Mouse (Mus musculus) embryonic fibroblast, embryonic 13.5 days (primary cell): ENCODE measurements around the gene Prdx2. TPM values are rescaled to one million over a fixed set of nuclear protein-coding genes. Genes with fewer than 3 reads are reported as not detected.

Source experiments
- H3K27ac ChIP-seq: 2 replicates; pipeline ENCODE4 v1.5.1; 2012; ENCODE audit warnings: low read length, control low read depth, inconsistent platforms; ENCODE audit not compliant: insufficient read depth
- H3K4me1 ChIP-seq: 2 replicates; pipeline ENCODE4 v1.6.1; 2011; ENCODE audit warnings: low read length; ENCODE audit not compliant: control insufficient read depth, insufficient read depth
- H3K4me3 ChIP-seq: 2 replicates; pipeline ENCODE4 v1.5.1; 2011; ENCODE audit warnings: mild to moderate bottlenecking, control low read depth, low read length; ENCODE audit not compliant: insufficient read depth
- CTCF ChIP-seq: IDR thresholded peaks from 2 replicates; pipeline ENCODE4 v1.5.1; 2011; ENCODE audit warnings: mild to moderate bottlenecking, control low read depth, low read length, moderate library complexity, borderline replicate concordance; ENCODE audit not compliant: insufficient read depth
- POLR2A ChIP-seq: IDR thresholded peaks from 2 replicates; pipeline ENCODE4 v1.6.1; 2011; ENCODE audit warnings: low read depth, mild to moderate bottlenecking, control low read depth, low read length, moderate library complexity
- polyA plus RNA-seq: library from polyadenylated mRNA; stranded (reverse); fragments of >200 nt; gene quantifications from 2 replicates; pipeline ENCODE4 v1.2.4, GENCODE M21; 2011; ENCODE audit warnings: low read depth; ENCODE audit not compliant: missing spikeins, insufficient read length

Gene Prdx2
- polyA plus RNA-seq, 1 experiment = 244 TPM

DNA sequence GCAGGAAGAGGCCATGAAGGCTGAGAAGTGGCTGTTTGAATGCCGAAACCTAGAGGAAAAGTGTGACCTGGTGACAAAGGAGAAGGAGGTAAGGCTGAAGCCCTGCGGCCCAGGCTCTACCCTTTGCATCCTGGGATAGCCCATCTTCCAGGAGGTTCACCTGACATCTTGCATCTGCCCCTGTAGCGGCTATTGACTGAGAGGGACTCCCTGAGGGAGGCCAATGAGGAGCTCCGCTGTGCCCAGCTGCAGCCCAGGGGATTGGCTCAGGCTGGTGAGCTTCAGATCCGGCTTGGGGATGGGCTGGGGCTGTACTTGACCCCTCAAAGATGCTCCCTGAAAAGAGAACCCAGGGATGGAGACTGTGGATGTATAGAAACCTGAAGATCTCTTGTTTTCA is 27.6 kb downstream of the Prdx2 start:
- Histone ChIP-seq H3K4me1 (no peaks in the 10 kb centered on the region), H3K27ac (no peak overlapping the region), H3K4me3 (no peak overlapping the region)
- TF ChIP-seq CTCF (no peak), POLR2A (no peak)

GRCm38 (mm10) chr8:84997649-84998295 is 28.4 kb downstream of the Prdx2 start:
- Histone ChIP-seq H3K4me3 (no peak overlapping the region), H3K27ac (no peak overlapping the region), H3K4me1 (no peaks in the 10 kb centered on the region)
- peak; percentile 99 for TF ChIP-seq CTCF
- TF ChIP-seq POLR2A = no peak

- no peak for TF ChIP-seq POLR2A
- no peak for TF ChIP-seq CTCF
- no peak overlapping the region for H3K4me3 ChIP-seq
- H3K27ac ChIP-seq = no peak overlapping the region
- H3K4me1 ChIP-seq = no peaks in the 10 kb centered on the region
These were observed 38.3 kb downstream of the Prdx2 start for GRCm38 (mm10) chr8:85007686-85008085.

- no peak overlapping the region for H3K27ac ChIP-seq
- H3K4me1 ChIP-seq = no peaks in the 10 kb centered on the region
- H3K4me3 ChIP-seq = no peak overlapping the region
- no peak for TF ChIP-seq POLR2A
- no peak for TF ChIP-seq CTCF
These were observed 41.9 kb downstream of the Prdx2 start for GRCm38 (mm10) chr8:85011242-85011641.

DNA sequence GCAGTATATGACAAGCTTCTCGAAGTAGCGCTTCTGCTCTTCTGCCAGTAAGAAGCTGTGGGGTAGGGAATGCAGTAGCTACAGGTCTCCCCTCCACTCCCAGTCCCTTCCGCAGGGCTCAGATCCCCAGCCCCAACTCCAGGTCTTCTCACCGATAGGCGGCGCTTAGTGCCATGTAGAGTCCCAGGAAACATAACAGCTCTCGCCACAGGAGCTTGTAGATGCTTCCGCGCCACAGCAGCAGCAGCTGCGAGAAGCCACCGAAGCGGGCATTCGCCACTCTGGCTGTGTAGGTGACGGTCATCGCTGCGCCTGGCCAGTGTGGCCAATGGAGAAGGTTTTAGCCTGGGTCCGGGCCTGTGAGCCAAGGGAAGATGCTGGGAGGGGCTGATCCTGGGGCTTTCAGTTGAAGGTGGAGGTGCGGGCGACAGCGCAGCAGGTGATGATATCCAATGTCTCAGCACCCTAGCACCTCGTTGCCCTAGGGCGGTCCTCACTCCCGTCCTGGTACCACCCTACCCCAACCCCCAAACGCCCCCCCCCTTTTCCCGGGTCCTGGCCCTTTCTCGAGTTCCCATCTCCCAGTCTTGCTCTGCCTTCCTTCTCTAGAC is 43.9 kb downstream of the Prdx2 start:
- H3K4me1 ChIP-seq = no peaks in the 10 kb centered on the region
- no peak overlapping the region for H3K27ac ChIP-seq
- no peak overlapping the region for H3K4me3 ChIP-seq
- TF ChIP-seq POLR2A = no peak
- TF ChIP-seq CTCF = peak; percentile 29; the same call in 1 of the 2 replicates

DNA sequence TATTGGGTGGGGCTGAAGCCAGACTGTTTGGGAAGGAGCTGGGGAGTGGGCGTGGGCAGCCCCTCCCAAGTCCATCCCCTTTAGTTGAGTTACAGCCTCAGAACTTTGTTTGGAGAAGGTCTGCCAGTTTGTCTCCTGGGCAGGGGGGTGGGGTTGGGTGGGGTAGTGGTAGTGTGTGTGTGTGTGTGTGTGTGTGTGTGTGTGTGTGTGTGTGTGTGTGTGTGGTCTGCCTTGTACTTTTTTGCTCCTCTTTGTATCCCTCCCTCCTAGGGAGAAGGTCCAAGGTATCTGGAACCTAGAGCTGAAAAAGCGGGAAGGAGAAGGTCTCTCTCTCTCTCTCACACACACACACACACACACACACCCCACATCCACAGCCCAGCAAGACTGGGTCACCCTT is 45.0 kb downstream of the Prdx2 start, which contains the start of gene Best2:
Gene Best2 (minus strand): TSS at position 101 of the 400 bp plus-strand sequence.
- Histone ChIP-seq H3K27ac (no peak within 1 kb of the TSS), H3K4me3 (no peak within 1 kb of the TSS), H3K4me1 (no peaks in the 10 kb centered on the region)
- no peak for TF ChIP-seq POLR2A
- no peak for TF ChIP-seq CTCF

GRCm38 (mm10) chr8:85016724-85017123 is 47.3 kb downstream of the Prdx2 start:
- Histone ChIP-seq H3K4me1 (no peaks in the 10 kb centered on the region), H3K4me3 (no peak overlapping the region), H3K27ac (no peak overlapping the region)
- no peak for TF ChIP-seq CTCF
- no peak for TF ChIP-seq POLR2A

GRCm38 (mm10) chr8:85017209-85017608 is 47.8 kb downstream of the Prdx2 start:
- no peak overlapping the region for H3K4me3 ChIP-seq
- TF ChIP-seq POLR2A = no peak
- no peak for TF ChIP-seq CTCF

DNA sequence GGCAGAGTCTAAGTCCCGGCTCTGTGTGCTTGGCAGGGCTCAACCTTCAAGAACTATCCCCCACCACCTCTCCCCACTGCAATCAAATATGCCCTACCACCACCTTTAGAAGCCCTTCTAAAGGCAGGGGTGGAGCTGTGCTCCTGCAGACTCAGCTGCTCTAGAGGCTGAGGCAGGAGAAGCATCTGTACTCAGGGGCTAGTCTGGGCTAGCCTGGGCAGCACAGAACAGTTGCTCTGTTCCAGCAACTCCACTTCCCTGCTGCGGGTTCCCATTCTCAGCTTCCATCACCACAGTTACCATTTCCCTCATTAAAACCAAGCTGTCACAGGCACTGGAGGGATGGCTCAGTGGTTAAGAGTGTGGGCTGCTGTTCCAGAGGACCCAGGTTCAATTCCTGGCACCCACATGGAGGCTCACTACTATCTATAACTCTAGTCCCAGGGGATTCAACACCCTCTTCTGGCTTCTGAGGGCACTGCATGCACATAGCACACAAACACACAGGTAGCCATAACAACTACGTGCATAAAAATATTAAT is 52.2 kb downstream of the Prdx2 start:
- TF ChIP-seq POLR2A (no peak), CTCF (no peak)

More at GRCm38 (mm10) chr8:85017209-85017608, 47.8 kb downstream of the Prdx2 start:
- no peaks in the 10 kb centered on the region for H3K4me1 ChIP-seq
- no peak overlapping the region for H3K27ac ChIP-seq

DNA sequence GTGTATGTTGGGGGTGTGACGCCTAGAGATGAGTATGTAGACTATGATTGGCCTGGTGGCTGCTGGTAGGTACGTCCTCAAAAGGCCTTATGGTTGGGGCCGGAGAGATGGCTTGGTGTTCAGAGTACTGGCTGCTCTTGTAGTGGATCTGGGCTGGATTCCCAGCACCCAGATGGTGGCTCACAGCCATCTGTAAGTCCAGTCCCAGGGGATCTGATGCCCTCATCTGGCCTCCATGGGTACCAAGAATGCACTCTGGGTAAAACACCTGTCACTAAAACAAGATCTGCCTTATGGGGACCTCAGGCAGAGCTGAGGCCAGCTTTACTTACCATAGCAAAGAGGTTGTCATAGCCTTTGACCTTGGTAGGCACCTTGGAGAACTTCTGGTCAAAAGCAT is 54.5 kb downstream of the Prdx2 start:
- TF ChIP-seq CTCF (no peak), POLR2A (no peak)
- Histone ChIP-seq H3K27ac (no peak overlapping the region), H3K4me1 (peaks cover 13% of the 10 kb centered on the region), H3K4me3 (peak overlapping the region; percentile 94)

More for the DNA sequence above, 52.2 kb downstream of the Prdx2 start:
- Histone ChIP-seq H3K4me1 (peaks cover 8% of the 10 kb centered on the region), H3K4me3 (no peak overlapping the region), H3K27ac (no peak overlapping the region)

Other genes starting within 250 kb of the Prdx2 start
- gene G430095P16Rik, start 246.6 kb upstream of the Prdx2 start, polyA plus RNA-seq = 0.74 TPM in 1 of 2 replicates, not detected in the other
- 173 and 236 TPM in 2 replicates for gene Nfix, start 169.2 kb upstream of the Prdx2 start, polyA plus RNA-seq
- 2.0 and 2.3 TPM in 2 replicates for gene Dand5, start 146.8 kb upstream of the Prdx2 start, polyA plus RNA-seq
- 11.7 and 12.6 TPM in 2 replicates for gene Gadd45gip1, start 138.1 kb upstream of the Prdx2 start, polyA plus RNA-seq
- gene Rad23a, start 128.9 kb upstream of the Prdx2 start, polyA plus RNA-seq = 57.6 and 61.7 TPM in 2 replicates
- gene Calr, start 122.7 kb upstream of the Prdx2 start, polyA plus RNA-seq = 1,122 and 1,201 TPM in 2 replicates
- 41.0 and 43.5 TPM in 2 replicates for gene Farsa, start 112.6 kb upstream of the Prdx2 start, polyA plus RNA-seq
- gene Syce2, start 97.5 kb upstream of the Prdx2 start, polyA plus RNA-seq = 8.7 and 18.9 TPM in 2 replicates
- gene Gcdh, start 75.7 kb upstream of the Prdx2 start, polyA plus RNA-seq = 18.6 and 23.5 TPM in 2 replicates
- not detected in 2 replicates for gene Klf1, start 67.7 kb upstream of the Prdx2 start, polyA plus RNA-seq
- gene Dnase2a, start 61.0 kb upstream of the Prdx2 start, polyA plus RNA-seq = 17.2 and 19.7 TPM in 2 replicates
- gene Mast1, start 32.2 kb upstream of the Prdx2 start, polyA plus RNA-seq = not detected in 2 replicates
- not detected in 2 replicates for gene Rtbdn, start 22.6 kb upstream of the Prdx2 start, polyA plus RNA-seq
- gene Gm49661, start 154 bp upstream of the Prdx2 start, polyA plus RNA-seq = not detected in 2 replicates
- 27.9 and 30.7 TPM in 2 replicates for gene Rnaseh2a, start 180 bp downstream of the Prdx2 start, polyA plus RNA-seq
- 35.0 and 42.0 TPM in 2 replicates for gene Junb, start 9.1 kb downstream of the Prdx2 start, polyA plus RNA-seq
- 7.9 and 8.1 TPM in 2 replicates for gene Hook2, start 21.0 kb downstream of the Prdx2 start, polyA plus RNA-seq
- not detected in 2 replicates for gene Best2, start 44.9 kb downstream of the Prdx2 start, polyA plus RNA-seq
- 71.1 and 73.2 TPM in 2 replicates for gene Asna1, start 55.7 kb downstream of the Prdx2 start, polyA plus RNA-seq
- 108 and 117 TPM in 2 replicates for gene Trir, start 57.2 kb downstream of the Prdx2 start, polyA plus RNA-seq
- 106 and 120 TPM in 2 replicates for gene Tnpo2, start 67.3 kb downstream of the Prdx2 start, polyA plus RNA-seq
- 28.8 TPM in 2 replicates for gene Fbxw9, start 90.5 kb downstream of the Prdx2 start, polyA plus RNA-seq
- not detected in 2 replicates for gene Gm5741, start 98.4 kb downstream of the Prdx2 start, polyA plus RNA-seq
- gene Dhps, start 102.2 kb downstream of the Prdx2 start, polyA plus RNA-seq = 36.1 and 36.7 TPM in 2 replicates
- 133 and 144 TPM in 2 replicates for gene Wdr83os, start 111.2 kb downstream of the Prdx2 start, polyA plus RNA-seq
- 19.5 and 22.2 TPM in 2 replicates for gene Wdr83, start 111.7 kb downstream of the Prdx2 start, polyA plus RNA-seq
- 45.5 and 51.3 TPM in 2 replicates for gene Man2b1, start 113.7 kb downstream of the Prdx2 start, polyA plus RNA-seq
- 1.1 and 1.7 TPM in 2 replicates for gene Zfp791, start 153.5 kb downstream of the Prdx2 start, polyA plus RNA-seq
- not detected in 2 replicates for gene Cks1brt, start 182.3 kb downstream of the Prdx2 start, polyA plus RNA-seq